Mouse (Mus musculus) ES-Bruce4 (cell line): ENCODE data around the gene Acot7. TPM values are rescaled to one million over a fixed set of nuclear protein-coding genes. Genes with fewer than 3 reads are reported as not detected.

Experiments used
- H3K27ac ChIP-seq: 2 replicates; pipeline ENCODE4 v1.5.1; 2012; ENCODE audit warnings: low read length, inconsistent platforms; ENCODE audit not compliant: insufficient read depth
- H3K27me3 ChIP-seq: 2 replicates; pipeline ENCODE4 v1.6.1; 2012; ENCODE audit warnings: mild to moderate bottlenecking, low read length, inconsistent platforms; ENCODE audit not compliant: control insufficient read depth, poor library complexity, insufficient read depth, severe bottlenecking
- H3K36me3 ChIP-seq: 2 replicates; pipeline ENCODE4 v1.6.1; 2012; ENCODE audit warnings: inconsistent platforms, mild to moderate bottlenecking, low read length, moderate library complexity; ENCODE audit not compliant: control insufficient read depth, poor library complexity, insufficient read depth, severe bottlenecking
- H3K4me1 ChIP-seq: one replicate; pipeline ENCODE4 v1.8.1; 2011; ENCODE audit warnings: low read length; ENCODE audit not compliant: control insufficient read depth, insufficient read depth
- H3K4me3 ChIP-seq: 2 replicates; pipeline ENCODE4 v1.5.1; 2011; ENCODE audit warnings: low read depth, mild to moderate bottlenecking, low read length
- H3K9ac ChIP-seq: 2 replicates; pipeline ENCODE4 v1.6.1; 2012; ENCODE audit warnings: low read depth, mild to moderate bottlenecking, inconsistent platforms; ENCODE audit not compliant: poor library complexity, severe bottlenecking
- H3K9me3 ChIP-seq: replicated peaks from 2 replicates; pipeline ENCODE4 v1.6.1; 2012; ENCODE audit warnings: mild to moderate bottlenecking, low read length, inconsistent platforms; ENCODE audit not compliant: control insufficient read depth, poor library complexity, insufficient read depth, severe bottlenecking
- CTCF ChIP-seq: IDR thresholded peaks from one replicate; pipeline ENCODE4 v1.8.1; 2011; ENCODE audit warnings: low read depth, low read length
- EP300 ChIP-seq: IDR thresholded peaks from 2 replicates; pipeline ENCODE4 v1.6.1; 2011; ENCODE audit warnings: low read depth, low read length; ENCODE audit not compliant: insufficient read depth
- POLR2A ChIP-seq: IDR thresholded peaks from one replicate; pipeline ENCODE4 v1.8.1; 2011; ENCODE audit warnings: low read length; ENCODE audit not compliant: insufficient read depth
- polyA plus RNA-seq: library from polyadenylated mRNA; stranded (reverse); fragments of >200 nt; gene quantifications from 2 replicates; pipeline ENCODE4 v1.2.4, GENCODE M21; 2011; ENCODE audit warnings: low read depth; ENCODE audit not compliant: missing spikeins, insufficient read depth, insufficient read length

Acot7 gene
- polyA plus RNA-seq, 1 experiment = 49.5 TPM

DNA sequence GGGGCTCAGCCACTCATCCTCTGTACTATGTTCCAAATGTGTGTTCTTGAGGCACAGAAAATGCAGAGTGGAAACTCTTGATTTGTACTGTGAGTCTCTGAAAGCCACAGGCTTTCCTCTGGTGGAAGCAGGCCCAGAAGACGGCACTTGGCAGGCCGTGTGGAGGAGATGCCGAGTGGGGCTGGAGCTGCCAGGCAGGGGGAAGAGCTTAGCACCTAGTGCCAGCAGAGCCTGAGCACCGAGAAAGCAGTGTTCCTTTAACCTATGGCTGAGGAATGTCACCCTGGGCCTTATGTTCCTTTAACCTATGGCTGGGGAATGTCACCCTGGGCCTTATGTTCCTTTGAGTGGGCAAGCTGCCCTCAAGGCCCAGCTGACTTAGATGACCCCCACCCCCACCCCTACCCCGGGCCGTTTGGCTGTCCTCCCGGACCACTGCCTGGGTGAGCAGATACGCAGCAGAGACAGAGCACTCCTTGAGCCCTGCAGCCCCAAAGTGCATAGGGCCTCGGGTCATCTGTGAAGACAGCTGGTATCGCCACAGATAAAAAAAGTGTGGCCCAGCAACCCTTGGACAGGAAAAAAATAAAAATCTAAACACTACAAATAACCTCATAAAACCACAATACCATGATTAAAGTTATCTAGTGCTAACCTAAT lies 88.4 kb downstream of the Acot7 start:
- no peaks in the 10 kb centered on the region for H3K36me3 ChIP-seq
- H3K27me3 ChIP-seq = no peaks in the 10 kb centered on the region
- H3K4me1 ChIP-seq = peaks cover 5% of the 10 kb centered on the region
- no peaks in the 10 kb centered on the region for H3K9me3 ChIP-seq
- H3K4me3 ChIP-seq = no peak overlapping the region
- TF ChIP-seq POLR2A (no peak), CTCF (no peak), EP300 (no peak)
- H3K27ac ChIP-seq = no peak overlapping the region
- no peak overlapping the region for H3K9ac ChIP-seq

GRCm38 (mm10) chr4:152267748-152268369 lies 89.9 kb downstream of the Acot7 start:
- H3K9ac ChIP-seq = no peak overlapping the region
- no peaks in the 10 kb centered on the region for H3K36me3 ChIP-seq
- no peak overlapping the region for H3K4me3 ChIP-seq
- H3K27ac ChIP-seq = no peak overlapping the region
- no peak for TF ChIP-seq EP300
- H3K27me3 ChIP-seq = no peaks in the 10 kb centered on the region
- no peaks in the 10 kb centered on the region for H3K9me3 ChIP-seq
- H3K4me1 ChIP-seq = peaks cover 5% of the 10 kb centered on the region

- no peak overlapping the region for H3K9ac ChIP-seq
- H3K27me3 ChIP-seq = no peaks in the 10 kb centered on the region
- H3K27ac ChIP-seq = no peak overlapping the region
- H3K4me1 ChIP-seq = peaks cover under 1% of the 10 kb centered on the region
- H3K4me3 ChIP-seq = no peak overlapping the region
- H3K36me3 ChIP-seq = no peaks in the 10 kb centered on the region
- no peaks in the 10 kb centered on the region for H3K9me3 ChIP-seq
- TF ChIP-seq POLR2A = no peak
- TF ChIP-seq EP300 = no peak
- no peak for TF ChIP-seq CTCF
Measured at GRCm38 (mm10) chr4:152269967-152270366, 92.0 kb downstream of the Acot7 start.

GRCm38 (mm10) chr4:152270599-152270998 lies 92.7 kb downstream of the Acot7 start:
- H3K27ac ChIP-seq = no peak overlapping the region
- H3K9ac ChIP-seq = no peak overlapping the region
- no peaks in the 10 kb centered on the region for H3K9me3 ChIP-seq
- H3K4me3 ChIP-seq = no peak overlapping the region
- no peaks in the 10 kb centered on the region for H3K27me3 ChIP-seq
- TF ChIP-seq EP300 = no peak
- no peak for TF ChIP-seq POLR2A
- TF ChIP-seq CTCF = no peak
- no peaks in the 10 kb centered on the region for H3K4me1 ChIP-seq
- H3K36me3 ChIP-seq = no peaks in the 10 kb centered on the region

GRCm38 (mm10) chr4:152271334-152271733 lies 93.4 kb downstream of the Acot7 start:
- H3K9me3 ChIP-seq = no peaks in the 10 kb centered on the region
- no peak overlapping the region for H3K9ac ChIP-seq
- H3K36me3 ChIP-seq = no peaks in the 10 kb centered on the region
- no peaks in the 10 kb centered on the region for H3K4me1 ChIP-seq
- H3K4me3 ChIP-seq = no peak overlapping the region
- no peaks in the 10 kb centered on the region for H3K27me3 ChIP-seq
- no peak for TF ChIP-seq POLR2A
- no peak for TF ChIP-seq EP300
- no peak for TF ChIP-seq CTCF
- H3K27ac ChIP-seq = no peak overlapping the region

DNA sequence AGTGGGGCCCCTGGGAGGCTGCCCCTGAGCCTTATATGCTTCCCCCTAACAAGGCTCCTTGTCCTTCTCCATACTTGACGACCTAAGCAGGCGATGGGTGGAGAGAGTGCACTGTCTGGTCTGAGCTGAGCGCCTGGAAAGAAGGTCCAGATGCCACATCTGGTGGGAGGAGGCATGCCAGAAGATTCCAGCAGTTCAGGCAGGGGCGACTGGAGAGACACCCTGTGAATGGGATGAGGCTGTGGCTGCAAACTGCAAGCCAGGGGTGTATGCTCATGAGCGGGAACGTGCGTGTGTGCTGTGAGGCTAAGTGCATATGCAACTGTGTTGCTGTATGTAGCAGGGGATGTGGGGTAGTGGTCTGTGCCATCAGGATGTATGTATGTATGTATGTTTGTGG lies 94.1 kb downstream of the Acot7 start:
- Histone ChIP-seq H3K36me3 (no peaks in the 10 kb centered on the region), H3K27ac (no peak overlapping the region), H3K4me1 (peaks cover 4% of the 10 kb centered on the region), H3K9me3 (no peaks in the 10 kb centered on the region), H3K9ac (no peak overlapping the region), H3K27me3 (no peaks in the 10 kb centered on the region), H3K4me3 (no peak overlapping the region)
- TF ChIP-seq CTCF (no peak), POLR2A (no peak), EP300 (no peak)
